Mouse (Mus musculus): ENCODE results near the gene Smim24.

DNA sequence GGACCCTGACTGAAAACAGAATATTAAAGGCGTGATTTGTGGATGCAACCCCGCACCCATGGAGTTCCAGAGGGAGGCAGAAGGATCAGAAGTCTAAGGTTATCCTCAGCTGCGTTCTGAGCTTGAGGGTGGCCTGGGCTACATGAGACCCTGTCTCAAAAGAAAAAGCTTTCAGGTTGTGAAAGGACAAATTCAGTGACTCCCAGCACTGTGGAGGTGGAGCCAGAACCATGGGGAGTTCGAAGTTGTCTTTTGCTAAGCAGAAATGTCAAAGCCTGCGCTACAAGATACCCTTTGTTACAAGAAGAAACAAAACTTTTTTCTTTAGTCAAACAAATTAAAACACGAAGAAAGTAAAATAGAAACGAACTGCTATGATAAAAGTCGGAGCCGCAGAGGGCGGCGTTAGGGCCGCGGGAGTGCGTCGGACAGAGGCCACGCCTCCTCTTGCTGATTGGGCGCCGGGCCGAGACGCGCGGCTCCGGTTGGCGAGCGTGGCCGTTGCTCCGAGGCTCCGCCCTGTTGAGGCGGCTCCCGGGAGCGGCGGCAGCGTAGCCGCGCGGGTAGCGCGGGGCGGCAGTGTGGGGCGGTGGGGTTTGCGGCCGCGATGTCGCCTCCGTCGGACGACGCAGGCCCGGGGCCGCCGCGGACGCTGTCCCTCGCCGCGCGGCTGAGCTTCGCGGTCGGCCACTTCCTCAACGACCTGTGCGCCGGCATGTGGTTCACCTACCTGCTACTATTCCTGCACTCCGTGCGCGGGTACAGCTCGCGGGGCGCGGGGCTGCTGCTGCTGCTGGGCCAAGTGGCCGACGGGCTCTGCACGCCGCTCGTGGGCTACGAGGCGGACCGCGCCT, 35.6 kb upstream of the Smim24 start, which contains the start of gene Mfsd12:
- peak; percentile 68; the same call in 1 of the 2 replicates for TF ChIP-seq CTCF (IDR thresholded peaks at IDR 0.05; ENCODE audit: borderline replicate concordance, control insufficient read depth, extremely low read depth, insufficient read depth, low read length, poor library complexity)
- TF ChIP-seq POLR2A (IDR thresholded peaks at IDR 0.05; ENCODE audit: control insufficient read depth, extremely low read depth, insufficient read depth, low read length, poor library complexity), result peak; percentile 74

All from thymus, adult 2 months (tissue).